Mouse (Mus musculus) limb, embryonic 10.5 days (tissue): Measurements from ENCODE around the gene Fbxo21. TPM values are rescaled to one million over a fixed set of nuclear protein-coding genes. Genes with fewer than 3 reads are reported as not detected.

Experiments used
- DNase-seq: peaks from one replicate; pipeline ENCODE4 v3.0.0-alpha.2; 2017; ENCODE audit warnings: low spot score
- H3K27ac ChIP-seq: fragments of 300-500 bp; sonication (generic); 2 replicates; pipeline ENCODE4 v1.5.1; 2016; ENCODE audit warnings: mild to moderate bottlenecking
- H3K27me3 ChIP-seq: fragments of 300-500 bp; sonication (generic); 2 replicates; pipeline ENCODE4 v1.6.1; 2016; ENCODE audit warnings: low read depth, mild to moderate bottlenecking; ENCODE audit not compliant: poor library complexity, severe bottlenecking
- H3K36me3 ChIP-seq: fragments of 300-500 bp; sonication (generic); 2 replicates; pipeline ENCODE4 v1.6.1; 2016; ENCODE audit warnings: mild to moderate bottlenecking, moderate library complexity
- H3K4me1 ChIP-seq: fragments of 300-500 bp; sonication (generic); 2 replicates; pipeline ENCODE4 v1.6.1; 2016
- H3K4me3 ChIP-seq: fragments of 300-500 bp; sonication (generic); 2 replicates; pipeline ENCODE4 v1.5.1; 2016; ENCODE audit warnings: mild to moderate bottlenecking, moderate library complexity
- H3K9me3 ChIP-seq: fragments of 300-500 bp; sonication (generic); replicated peaks from 2 replicates; pipeline ENCODE4 v1.6.1; 2016; ENCODE audit warnings: mild to moderate bottlenecking
- WGBS: fragments of 180-500 bp; shearing (Covaris S2); methylation state at CpG from one replicate; pipeline ENCODE4 v1.1.7; 2016; 5-methylcytosine and 5-hydroxymethylcytosine counted together
- polyA plus RNA-seq: library from polyadenylated mRNA; unstranded; fragments of >200 nt; fragmentation: Nextera tagmentation; extraction: Ambion mirVana; gene quantifications from 2 replicates; pipeline ENCODE4 v1.2.1, GENCODE M21; 2016

The Fbxo21 gene
- polyA plus RNA-seq, 1 experiment from 2014 or later: 93.4 TPM

- 4% methylated on average over 12 of the region's 12 CpGs for WGBS
- H3K9me3 ChIP-seq: no peaks in the 10 kb centered on the region
- H3K27ac ChIP-seq: no peak overlapping the region
- H3K4me1 ChIP-seq: peaks cover 49% of the 10 kb centered on the region
- DNase-seq: no peak
- peaks cover 74% of the 10 kb centered on the region for H3K27me3 ChIP-seq
- peak overlapping the region; percentile 68 for H3K4me3 ChIP-seq
- no peaks in the 10 kb centered on the region for H3K36me3 ChIP-seq
Observed at GRCm38 (mm10) chr5:118029035-118029408, 52.5 kb downstream of the Fbxo21 start.

- H3K27ac ChIP-seq: no peak overlapping the region
- H3K4me3 ChIP-seq: peak overlapping the region; percentile 68
- DNase-seq: no peak
- no peaks in the 10 kb centered on the region for H3K9me3 ChIP-seq
- H3K27me3 ChIP-seq: peaks cover 71% of the 10 kb centered on the region
- WGBS: 3% methylated on average over 10 of the region's 10 CpGs
- no peaks in the 10 kb centered on the region for H3K36me3 ChIP-seq
- H3K4me1 ChIP-seq: peaks cover 49% of the 10 kb centered on the region
Observed at GRCm38 (mm10) chr5:118029420-118029819, 52.9 kb downstream of the Fbxo21 start.

- H3K27ac ChIP-seq: no peak overlapping the region
- DNase-seq: no peak
- peaks cover 69% of the 10 kb centered on the region for H3K27me3 ChIP-seq
- WGBS: 91% methylated on average over 9 of the region's 9 CpGs
- peaks cover 49% of the 10 kb centered on the region for H3K4me1 ChIP-seq
- H3K36me3 ChIP-seq: no peaks in the 10 kb centered on the region
- H3K9me3 ChIP-seq: 0 out of 2 replicates have a peak, but pooled peaks cover 2% of the 10 kb centered on the region
- no peak overlapping the region for H3K4me3 ChIP-seq
Observed at GRCm38 (mm10) chr5:118030022-118030675, 53.6 kb downstream of the Fbxo21 start.

DNA sequence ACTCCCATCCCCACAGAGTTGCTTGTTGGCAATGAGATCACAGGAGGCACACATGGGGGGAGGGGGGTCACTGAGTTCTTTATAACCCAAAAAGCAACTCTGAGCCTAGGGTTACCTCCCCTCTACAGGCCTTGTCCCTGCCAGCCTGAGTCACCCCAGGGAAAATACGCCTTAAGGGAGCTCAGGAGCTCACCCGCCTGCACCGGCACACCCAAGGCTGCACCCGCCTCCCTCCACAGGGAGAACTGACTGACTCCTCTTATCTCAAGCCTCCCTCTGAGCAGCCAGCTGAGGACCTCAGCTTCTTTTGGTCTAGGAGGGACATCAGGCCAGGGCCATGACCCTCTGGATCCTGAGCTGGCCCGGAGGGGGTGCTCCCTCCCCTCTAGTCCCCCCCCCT is 54.5 kb downstream of the Fbxo21 start:
- Histone ChIP-seq H3K4me1 (peaks cover 46% of the 10 kb centered on the region), H3K4me3 (no peak overlapping the region), H3K9me3 (0 out of 2 replicates have a peak, but pooled peaks cover 2% of the 10 kb centered on the region), H3K27ac (no peak overlapping the region), H3K27me3 (peaks cover 60% of the 10 kb centered on the region), H3K36me3 (no peaks in the 10 kb centered on the region)
- 55% methylated on average over 5 of the region's 5 CpGs for WGBS
- DNase-seq: no peak

GRCm38 (mm10) chr5:118031508-118031907 is 55.0 kb downstream of the Fbxo21 start:
- H3K27me3 ChIP-seq: peaks cover 57% of the 10 kb centered on the region
- no peak overlapping the region for H3K4me3 ChIP-seq
- no peak overlapping the region for H3K27ac ChIP-seq
- no peaks in the 10 kb centered on the region for H3K36me3 ChIP-seq
- WGBS: 55% methylated on average over 4 of the region's 4 CpGs
- DNase-seq: no peak
- 0 out of 2 replicates have a peak, but pooled peaks cover 2% of the 10 kb centered on the region for H3K9me3 ChIP-seq
- peaks cover 41% of the 10 kb centered on the region for H3K4me1 ChIP-seq

DNA sequence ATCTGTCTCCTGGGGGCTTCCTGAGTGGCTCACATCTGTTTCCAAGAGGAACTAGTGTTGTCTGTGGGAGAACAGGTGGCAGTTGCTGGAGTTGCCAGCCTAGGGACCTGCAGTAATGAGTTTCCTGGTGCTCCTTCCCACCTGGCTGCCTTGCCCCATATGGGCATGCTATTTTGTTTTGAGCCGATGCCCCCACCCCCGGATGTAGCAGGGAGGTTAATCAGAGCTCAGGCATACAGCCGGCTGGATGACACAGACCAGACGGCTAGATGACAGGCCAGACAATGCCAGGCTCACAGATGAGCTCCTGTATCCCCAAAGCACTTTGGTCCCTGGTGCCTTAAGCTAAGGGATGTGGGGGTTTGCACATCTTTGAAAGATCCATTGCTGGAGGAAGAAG is 56.8 kb downstream of the Fbxo21 start:
- no peak overlapping the region for H3K4me3 ChIP-seq
- no peak overlapping the region for H3K27ac ChIP-seq
- H3K36me3 ChIP-seq: no peaks in the 10 kb centered on the region
- no peak for DNase-seq
- WGBS: 58% methylated on average over 4 of the region's 4 CpGs
- H3K9me3 ChIP-seq: 0 out of 2 replicates have a peak, but pooled peaks cover 2% of the 10 kb centered on the region
- peaks cover 40% of the 10 kb centered on the region for H3K4me1 ChIP-seq
- peaks cover 52% of the 10 kb centered on the region for H3K27me3 ChIP-seq

GRCm38 (mm10) chr5:118033740-118034139 is 57.2 kb downstream of the Fbxo21 start:
- no peak overlapping the region for H3K4me3 ChIP-seq
- H3K36me3 ChIP-seq: no peaks in the 10 kb centered on the region
- H3K4me1 ChIP-seq: peaks cover 36% of the 10 kb centered on the region
- 79% methylated on average over 6 of the region's 6 CpGs for WGBS
- 0 out of 2 replicates have a peak, but pooled peaks cover 2% of the 10 kb centered on the region for H3K9me3 ChIP-seq
- peaks cover 50% of the 10 kb centered on the region for H3K27me3 ChIP-seq
- no peak overlapping the region for H3K27ac ChIP-seq
- DNase-seq: no peak

DNA sequence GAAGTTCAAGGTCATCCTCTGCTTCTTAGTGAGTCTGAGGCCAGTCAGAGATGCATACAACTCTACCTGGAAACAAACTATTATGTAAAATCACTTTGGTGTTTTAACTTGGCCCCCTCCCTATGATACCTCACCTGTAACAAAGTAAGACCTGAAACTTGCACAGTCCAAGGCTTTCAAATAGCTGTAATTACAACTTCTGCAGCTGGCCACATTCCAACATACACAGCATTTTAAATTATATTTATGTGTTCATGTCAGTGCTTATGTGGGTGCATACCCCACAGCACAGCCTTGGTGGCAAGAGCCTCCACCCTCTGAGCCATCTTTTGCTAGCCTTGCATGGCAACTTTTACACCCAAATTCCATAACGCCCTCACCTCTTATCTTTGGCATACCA is 58.1 kb downstream of the Fbxo21 start:
- H3K27me3 ChIP-seq: peaks cover 50% of the 10 kb centered on the region
- 0 out of 2 replicates have a peak, but pooled peaks cover 2% of the 10 kb centered on the region for H3K9me3 ChIP-seq
- no peak for DNase-seq
- no peak overlapping the region for H3K27ac ChIP-seq
- 88% methylated on average over 1 of the region's 1 CpGs for WGBS
- H3K4me3 ChIP-seq: no peak overlapping the region
- H3K4me1 ChIP-seq: peaks cover 29% of the 10 kb centered on the region
- no peaks in the 10 kb centered on the region for H3K36me3 ChIP-seq

GRCm38 (mm10) chr5:118035786-118036185 is 59.3 kb downstream of the Fbxo21 start:
- WGBS: 63% methylated on average over 3 of the region's 3 CpGs
- Histone ChIP-seq H3K9me3 (0 out of 2 replicates have a peak, but pooled peaks cover 2% of the 10 kb centered on the region), H3K4me1 (peaks cover 28% of the 10 kb centered on the region), H3K27ac (no peak overlapping the region), H3K27me3 (peaks cover 39% of the 10 kb centered on the region), H3K4me3 (no peak overlapping the region), H3K36me3 (no peaks in the 10 kb centered on the region)
- DNase-seq: no peak

DNA sequence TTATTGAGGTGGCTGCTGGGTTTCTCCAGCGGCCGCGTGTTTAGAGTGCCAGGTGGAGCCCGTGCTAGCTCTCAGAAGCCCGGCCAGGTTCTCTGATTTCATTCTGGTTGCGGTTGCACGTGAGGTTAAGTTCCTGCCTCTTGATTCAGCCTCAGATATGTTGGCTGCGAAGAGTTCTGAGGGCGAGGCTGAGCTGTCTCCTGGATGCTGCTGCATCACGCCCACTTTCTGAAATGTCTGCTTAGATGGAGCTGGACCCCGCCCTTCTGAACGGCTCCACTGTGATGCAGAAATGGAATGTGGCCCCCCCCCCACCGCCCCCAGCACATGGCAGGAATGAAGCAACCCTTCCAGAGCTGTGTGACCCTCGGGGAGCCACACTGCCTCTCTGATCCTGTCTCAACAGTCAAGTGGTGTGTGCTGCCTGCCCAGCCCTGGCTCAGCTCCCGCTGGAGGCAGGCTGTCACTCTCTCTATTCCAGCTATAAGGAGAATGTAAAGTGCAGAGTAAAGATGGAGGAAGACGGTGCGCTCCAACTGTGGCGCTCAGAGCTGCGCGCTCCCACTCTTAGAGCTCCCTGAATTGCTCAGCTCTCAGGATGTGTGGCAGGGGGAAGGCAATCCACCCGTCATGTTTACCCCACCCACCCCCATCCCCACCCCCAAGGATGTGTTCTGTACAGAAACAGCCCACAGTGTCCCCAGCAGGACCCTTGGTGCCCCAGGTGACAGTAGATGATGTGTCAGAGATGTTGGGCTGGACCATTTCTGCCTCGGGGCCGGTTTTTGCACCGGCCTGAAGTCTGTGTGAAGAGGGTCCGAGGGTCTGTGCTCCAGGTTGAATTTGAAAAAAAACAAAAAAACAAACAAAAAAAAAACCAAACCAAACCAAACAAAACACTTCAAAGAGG is 60.6 kb downstream of the Fbxo21 start:
- Histone ChIP-seq H3K4me3 (peak overlapping the region; percentile 31), H3K36me3 (no peaks in the 10 kb centered on the region), H3K27ac (peak overlapping the region; percentile 56; the same call in 1 of the 2 replicates), H3K9me3 (0 out of 2 replicates have a peak, but pooled peaks cover 2% of the 10 kb centered on the region), H3K4me1 (peaks cover 28% of the 10 kb centered on the region), H3K27me3 (peaks cover 26% of the 10 kb centered on the region)
- no peak for DNase-seq
- WGBS: 46% methylated on average over 25 of the region's 25 CpGs

DNA sequence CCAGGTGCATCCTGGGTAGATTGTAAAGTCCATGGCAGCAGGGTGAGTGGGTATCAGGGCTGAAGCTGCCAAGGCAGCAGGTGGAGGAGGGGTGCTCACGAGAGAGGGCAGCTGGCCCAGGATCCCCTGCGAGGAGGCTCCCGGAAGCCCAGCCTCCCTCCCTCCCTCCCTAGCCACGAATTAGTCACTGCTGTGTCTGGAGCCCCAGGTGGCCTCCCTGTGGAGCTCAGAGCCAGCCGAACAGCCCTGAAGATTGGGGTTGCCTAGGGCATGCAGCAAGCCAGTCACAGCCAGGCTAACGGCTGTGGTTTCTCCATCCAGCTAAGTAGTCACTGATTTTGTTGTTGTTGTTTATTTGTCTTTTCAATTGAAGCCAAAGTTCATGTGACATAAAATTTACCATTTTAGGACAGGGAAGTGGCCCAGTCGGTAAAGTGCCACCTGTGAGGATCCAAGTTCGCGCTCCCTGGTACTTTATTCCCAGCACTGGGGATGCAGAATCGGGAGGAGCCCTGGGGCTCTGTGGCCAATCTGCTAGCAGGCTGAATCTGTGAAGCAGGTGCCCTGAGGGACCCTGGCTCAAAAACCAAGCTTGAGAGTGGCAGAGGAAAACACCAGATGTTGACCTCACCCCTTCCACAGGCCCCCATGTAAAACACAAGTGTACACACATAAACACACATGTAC is 61.4 kb downstream of the Fbxo21 start:
- 11% methylated on average over 10 of the region's 10 CpGs for WGBS
- Histone ChIP-seq H3K27ac (peak overlapping the region; percentile 56; the same call in 1 of the 2 replicates), H3K4me1 (peaks cover 28% of the 10 kb centered on the region), H3K4me3 (peak overlapping the region; percentile 31), H3K9me3 (0 out of 2 replicates have a peak, but pooled peaks cover 2% of the 10 kb centered on the region), H3K27me3 (peaks cover 26% of the 10 kb centered on the region), H3K36me3 (no peaks in the 10 kb centered on the region)
- DNase-seq: peak; percentile 52

DNA sequence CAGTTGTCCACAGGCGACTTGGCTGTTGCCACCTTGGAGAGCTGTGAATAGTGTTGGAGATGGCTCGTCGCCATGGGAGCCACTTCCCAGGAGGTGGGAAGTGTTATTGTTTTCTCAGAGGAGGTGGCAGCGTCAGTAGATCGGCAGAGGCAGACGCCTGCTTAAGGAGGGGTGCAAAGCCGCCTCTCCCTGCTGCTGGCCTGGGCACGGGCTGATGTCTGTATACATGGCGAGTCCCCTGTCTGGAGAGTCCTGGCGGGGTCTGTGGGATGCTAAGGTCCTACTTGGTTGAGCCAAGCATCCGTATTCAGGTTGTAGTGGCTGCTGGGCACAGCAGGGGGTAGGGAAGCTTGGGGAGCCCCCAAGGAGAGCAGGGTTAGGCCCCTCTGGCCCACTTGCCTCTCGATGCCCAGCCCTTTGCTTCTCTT is 62.7 kb downstream of the Fbxo21 start:
- peaks cover 26% of the 10 kb centered on the region for H3K27me3 ChIP-seq
- no peak overlapping the region for H3K27ac ChIP-seq
- no peak overlapping the region for H3K4me3 ChIP-seq
- no peaks in the 10 kb centered on the region for H3K36me3 ChIP-seq
- peaks cover 19% of the 10 kb centered on the region for H3K4me1 ChIP-seq
- no peak for DNase-seq
- 0 out of 2 replicates have a peak, but pooled peaks cover 2% of the 10 kb centered on the region for H3K9me3 ChIP-seq
- 33% methylated on average over 12 of the region's 12 CpGs for WGBS
